Mouse (Mus musculus): ENCODE measurements around the gene Lce3b. TPM values are rescaled to one million over a fixed set of nuclear protein-coding genes. Genes with fewer than 3 reads are reported as not detected.

The Lce3b gene
- polyA plus RNA-seq, 1 experiment from 2014 or later: not detected

DNA sequence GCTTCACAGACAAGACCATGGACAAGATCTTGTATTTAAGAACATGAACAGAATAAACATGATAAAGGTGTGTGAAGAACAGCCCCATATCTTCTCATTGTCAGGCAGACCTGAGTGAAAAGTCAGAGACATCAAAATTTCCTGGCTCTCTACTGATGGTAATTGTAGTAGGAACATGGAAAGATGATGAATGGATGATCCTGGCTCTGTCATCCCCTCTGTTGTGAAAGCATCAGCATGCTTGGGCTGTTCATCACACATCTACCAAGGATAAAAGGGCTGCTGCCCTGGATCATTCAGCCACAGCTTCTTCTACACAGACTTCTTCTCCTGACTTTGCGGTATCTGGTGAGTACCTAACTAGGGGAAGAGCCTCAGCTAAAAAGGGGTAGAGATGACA, 24.3 kb downstream of the Lce3b start, which contains the start of gene Lce3d:
Lce3d (plus strand) TSS at position 301 of the 400 bp plus-strand sequence.
- H3K9me3 ChIP-seq (ENCODE audit: control insufficient read depth, low read length): no peaks in the 10 kb centered on the region
- no peak within 1 kb of the TSS for H3K27ac ChIP-seq
- DNase-seq (ENCODE audit: low spot score): no peak
- H3K4me2 ChIP-seq (replicated peaks): no peak within 1 kb of the TSS
- 96% methylated on average over 1 of the region's 1 CpGs for WGBS
- no peaks in the 10 kb centered on the region for H3K27me3 ChIP-seq (ENCODE audit: control insufficient read depth, insufficient read depth, low read length)
- H3K4me1 ChIP-seq (replicated peaks; ENCODE audit: control insufficient read depth, insufficient read depth, low read length): no peaks in the 10 kb centered on the region
- ATAC-seq (ENCODE audit: low FRiP score): no peak
- H3K4me3 ChIP-seq (replicated peaks; ENCODE audit: low read length): no peak within 1 kb of the TSS
- no peak within 1 kb of the TSS for H3K9ac ChIP-seq
- no peaks in the 10 kb centered on the region for H3K36me3 ChIP-seq (replicated peaks; ENCODE audit: control insufficient read depth, insufficient read depth)

DNA sequence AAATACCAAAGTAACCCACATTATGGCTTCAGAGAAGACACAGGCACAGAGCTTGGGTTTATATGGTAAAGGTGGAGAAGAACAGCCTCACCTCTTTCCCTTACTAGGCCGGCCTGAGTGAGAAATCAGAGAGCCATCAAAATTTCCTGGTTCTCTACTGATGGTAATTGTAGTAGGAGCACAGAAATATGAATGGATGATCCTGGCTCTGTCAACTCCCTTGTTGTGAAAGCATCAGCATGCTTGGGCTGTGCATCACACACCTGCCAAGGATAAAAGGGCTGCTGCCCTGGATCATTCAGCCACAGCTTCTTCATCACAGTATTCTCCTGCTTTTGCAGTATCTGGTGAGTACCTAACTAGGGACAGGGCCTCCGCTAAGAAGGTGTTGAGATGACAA, 34.0 kb downstream of the Lce3b start, which contains the start of gene Lce3e:
Lce3e (plus strand) TSS at position 301 of the 400 bp plus-strand sequence.
- H3K9me3 ChIP-seq (ENCODE audit: control insufficient read depth, low read length): no peaks in the 10 kb centered on the region
- no peak for ATAC-seq (ENCODE audit: low FRiP score)
- no peaks in the 10 kb centered on the region for H3K36me3 ChIP-seq (replicated peaks; ENCODE audit: control insufficient read depth, insufficient read depth)
- H3K27ac ChIP-seq: no peak within 1 kb of the TSS
- no peak within 1 kb of the TSS for H3K9ac ChIP-seq
- no peak within 1 kb of the TSS for H3K4me2 ChIP-seq (replicated peaks)
- H3K4me1 ChIP-seq (replicated peaks; ENCODE audit: control insufficient read depth, insufficient read depth, low read length): no peaks in the 10 kb centered on the region
- DNase-seq (ENCODE audit: low spot score): no peak
- H3K27me3 ChIP-seq (ENCODE audit: control insufficient read depth, insufficient read depth, low read length): no peaks in the 10 kb centered on the region
- WGBS: 94% methylated on average over 2 of the region's 2 CpGs
- no peak within 1 kb of the TSS for H3K4me3 ChIP-seq (replicated peaks; ENCODE audit: low read length)

DNA sequence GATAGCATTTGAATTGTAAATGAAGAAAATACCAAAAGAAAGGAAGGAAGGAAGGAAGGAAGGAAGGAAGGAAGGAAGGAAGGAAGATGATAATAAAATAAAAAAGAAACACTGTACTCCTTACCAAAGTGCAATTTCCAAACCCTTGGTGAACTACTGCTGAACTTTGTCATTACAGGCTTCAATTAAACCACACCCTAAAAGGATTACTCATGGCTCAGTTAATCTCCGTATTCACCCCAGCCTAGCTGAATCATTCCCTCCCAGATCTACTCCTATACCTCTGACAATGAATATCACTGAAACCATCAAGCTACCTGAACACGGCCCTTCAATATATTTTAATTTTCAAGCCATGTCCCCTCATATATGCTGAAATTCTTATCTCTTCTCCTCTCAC, 45.7 kb downstream of the Lce3b start:
- ATAC-seq (ENCODE audit: low FRiP score) (no peak), DNase-seq (ENCODE audit: low spot score) (no peak)
- Histone ChIP-seq H3K9ac (no peak overlapping the region), H3K9me3 (ENCODE audit: control insufficient read depth, low read length) (no peaks in the 10 kb centered on the region), H3K27me3 (ENCODE audit: control insufficient read depth, insufficient read depth, low read length) (no peaks in the 10 kb centered on the region), H3K4me3 (replicated peaks; ENCODE audit: low read length) (no peak overlapping the region), H3K4me2 (replicated peaks) (no peak overlapping the region), H3K4me1 (replicated peaks; ENCODE audit: control insufficient read depth, insufficient read depth, low read length) (no peaks in the 10 kb centered on the region), H3K36me3 (replicated peaks; ENCODE audit: control insufficient read depth, insufficient read depth) (no peaks in the 10 kb centered on the region), H3K27ac (no peak overlapping the region)
- WGBS: 76% methylated on average over 2 of the region's 2 CpGs

Other genes with a start within 250 kb of the Lce3b start
- gene Lce1d, start 245.8 kb upstream of the Lce3b start, polyA plus RNA-seq (2014; fragmentation: Nextera tagmentation; extraction: Ambion mirVana): not detected in 2 replicates
- gene Lce1e, start 223.9 kb upstream of the Lce3b start, polyA plus RNA-seq (2014; fragmentation: Nextera tagmentation; extraction: Ambion mirVana): not detected in 2 replicates
- gene Lce1f, start 212.6 kb upstream of the Lce3b start, polyA plus RNA-seq (2014; fragmentation: Nextera tagmentation; extraction: Ambion mirVana): not detected in 2 replicates
- not detected in 2 replicates for gene Gm38119, start 193.9 kb upstream of the Lce3b start, polyA plus RNA-seq (2014; fragmentation: Nextera tagmentation; extraction: Ambion mirVana)
- not detected in 2 replicates for gene Lce1g, start 180.6 kb upstream of the Lce3b start, polyA plus RNA-seq (2014; fragmentation: Nextera tagmentation; extraction: Ambion mirVana)
- not detected in 2 replicates for gene Lce1h, start 167.9 kb upstream of the Lce3b start, polyA plus RNA-seq (2014; fragmentation: Nextera tagmentation; extraction: Ambion mirVana)
- not detected in 2 replicates for gene Lce1i, start 154.1 kb upstream of the Lce3b start, polyA plus RNA-seq (2014; fragmentation: Nextera tagmentation; extraction: Ambion mirVana)
- not detected in 2 replicates for gene Lce1j, start 142.5 kb upstream of the Lce3b start, polyA plus RNA-seq (2014; fragmentation: Nextera tagmentation; extraction: Ambion mirVana)
- not detected in 2 replicates for gene Lce1k, start 125.1 kb upstream of the Lce3b start, polyA plus RNA-seq (2014; fragmentation: Nextera tagmentation; extraction: Ambion mirVana)
- gene Kprp, start 105.7 kb upstream of the Lce3b start, polyA plus RNA-seq (2014; fragmentation: Nextera tagmentation; extraction: Ambion mirVana): not detected in 2 replicates
- not detected in 2 replicates for gene Lce1l, start 81.7 kb upstream of the Lce3b start, polyA plus RNA-seq (2014; fragmentation: Nextera tagmentation; extraction: Ambion mirVana)
- gene 2310050C09Rik, start 62.8 kb upstream of the Lce3b start, polyA plus RNA-seq (2014; fragmentation: Nextera tagmentation; extraction: Ambion mirVana): not detected in 2 replicates
- gene Lce3a, start 6.7 kb upstream of the Lce3b start, polyA plus RNA-seq (2014; fragmentation: Nextera tagmentation; extraction: Ambion mirVana): not detected in 2 replicates
- gene Lce3c, start 11.5 kb downstream of the Lce3b start, polyA plus RNA-seq (2014; fragmentation: Nextera tagmentation; extraction: Ambion mirVana): not detected in 2 replicates
- gene Lce3d, start 24.4 kb downstream of the Lce3b start, polyA plus RNA-seq (2014; fragmentation: Nextera tagmentation; extraction: Ambion mirVana): not detected in 2 replicates
- gene Lce3e, start 34.1 kb downstream of the Lce3b start, polyA plus RNA-seq (2014; fragmentation: Nextera tagmentation; extraction: Ambion mirVana): not detected in 2 replicates
- not detected in 2 replicates for gene Lce3f, start 59.2 kb downstream of the Lce3b start, polyA plus RNA-seq (2014; fragmentation: Nextera tagmentation; extraction: Ambion mirVana)
- gene Crct1, start 82.7 kb downstream of the Lce3b start, polyA plus RNA-seq (2014; fragmentation: Nextera tagmentation; extraction: Ambion mirVana): 1.0 and 2.3 TPM in 2 replicates
- gene Lce1m, start 86.1 kb downstream of the Lce3b start, polyA plus RNA-seq (2014; fragmentation: Nextera tagmentation; extraction: Ambion mirVana): not detected in 2 replicates
- not detected in 2 replicates for gene Gm4858, start 135.8 kb downstream of the Lce3b start, polyA plus RNA-seq (2014; fragmentation: Nextera tagmentation; extraction: Ambion mirVana)
- not detected in 2 replicates for gene Crnn, start 211.8 kb downstream of the Lce3b start, polyA plus RNA-seq (2014; fragmentation: Nextera tagmentation; extraction: Ambion mirVana)